Mouse (Mus musculus) macrophage (primary cell): Measurements from ENCODE around the gene Tnfrsf17. TPM values are rescaled to one million over a fixed set of nuclear protein-coding genes. Genes with fewer than 3 reads are reported as not detected.

Experiments
- H3K27ac ChIP-seq: fragments of 350-480 bp; formaldehyde crosslinking; 2 replicates; pipeline ENCODE4 v1.9.0; 2021
- H3K36me3 ChIP-seq: fragments of 350-480 bp; formaldehyde crosslinking; 2 replicates; pipeline ENCODE4 v1.9.0; 2021; ENCODE audit errors: inconsistent target
- H3K4me3 ChIP-seq: fragments of 350-480 bp; formaldehyde crosslinking; 2 replicates; pipeline ENCODE4 v1.9.0; 2021; ENCODE audit errors: inconsistent target
- H3K79me2 ChIP-seq: fragments of 350-480 bp; formaldehyde crosslinking; 2 replicates; pipeline ENCODE4 v1.9.0; 2021; ENCODE audit errors: inconsistent target
- WGBS: methylation state at CpG from one replicate; pipeline ENCODE4 v1.1.7; 2026; ENCODE audit warnings: inconsistent platforms; ENCODE audit not compliant: missing documents; 5-methylcytosine and 5-hydroxymethylcytosine counted together
- polyA plus RNA-seq: library from polyadenylated mRNA; stranded (reverse); fragments of 250-400 nt; gene quantifications from 3 replicates; pipeline ENCODE4 v1.2.4, GENCODE M21; 2018; ENCODE audit warnings: inconsistent platforms

The Tnfrsf17 gene
- polyA plus RNA-seq, 1 experiment from 2014 or later, result not detected

GRCm38 (mm10) chr16:11369162-11369561, 55.5 kb downstream of the Tnfrsf17 start:
- 90% methylated on average over 4 of the region's 4 CpGs for WGBS
- Histone ChIP-seq H3K4me3 (no peak overlapping the region), H3K79me2 (no peaks in the 10 kb centered on the region), H3K36me3 (peaks cover 35% of the 10 kb centered on the region; the same call in 1 of the 2 replicates), H3K27ac (no peak overlapping the region)

GRCm38 (mm10) chr16:11369642-11370041, 56.0 kb downstream of the Tnfrsf17 start:
- H3K4me3 ChIP-seq, result no peak overlapping the region
- no peaks in the 10 kb centered on the region for H3K79me2 ChIP-seq
- H3K36me3 ChIP-seq, result peaks cover 34% of the 10 kb centered on the region; the same call in 1 of the 2 replicates
- WGBS, result 25% methylated on average over 1 of the region's 1 CpGs
- H3K27ac ChIP-seq, result no peak overlapping the region

Other genes with a start within 250 kb of the Tnfrsf17 start
- 325 to 1,163 TPM (median 559 TPM) in 3 replicates for gene Litaf, start 247.7 kb upstream of the Tnfrsf17 start, polyA plus RNA-seq
- gene Txndc11, start 179.2 kb upstream of the Tnfrsf17 start, polyA plus RNA-seq, result 15.5 to 18.2 TPM (median 18.0 TPM) in 3 replicates
- gene Zc3h7a, start 137.4 kb upstream of the Tnfrsf17 start, polyA plus RNA-seq, result 64.3 to 121 TPM (median 115 TPM) in 3 replicates
- 45.4 to 112 TPM (median 99.2 TPM) in 3 replicates for gene Rsl1d1, start 110.5 kb upstream of the Tnfrsf17 start, polyA plus RNA-seq
- 60.3 to 139 TPM (median 132 TPM) in 3 replicates for gene Gspt1, start 59.5 kb upstream of the Tnfrsf17 start, polyA plus RNA-seq
- gene Snx29, start 9.1 kb downstream of the Tnfrsf17 start, polyA plus RNA-seq, result 19.8 to 25.6 TPM (median 21.9 TPM) in 3 replicates